Mouse (Mus musculus) left cerebral cortex, adult 2 months (tissue): ENCODE measurements around the gene Coq10a. TPM values are rescaled to one million over a fixed set of nuclear protein-coding genes. Genes with fewer than 3 reads are reported as not detected.

Experiments used
- DNase-seq, 2 experiments: peaks; one replicate each; pipeline ENCODE4 v3.0.0; 2021 to 2022; ENCODE audit warnings: low spot score in 2 of 2, mixed read lengths in 1 of 2; ENCODE audit errors: extremely low spot score in 1 of 2
- H3K27ac ChIP-seq: fragments of 200-600 bp; 2 replicates; pipeline ENCODE4 v1.8.1; 2022
- H3K4me3 ChIP-seq: fragments of 200-600 bp; 2 replicates; pipeline ENCODE4 v1.8.1; 2022
- CTCF ChIP-seq: fragments of 200-600 bp; IDR thresholded peaks from 2 replicates; pipeline ENCODE4 v1.8.1; 2022; ENCODE audit warnings: antibody characterized with exemption, mild to moderate bottlenecking, moderate library complexity
- intact Hi-C: fragments of 180-260 bp; cut with DNase I; formaldehyde crosslinking; loops from one replicate; pipeline ENCODE4 v1.15.1; 2025
- microRNA-seq, 2 experiments: library from miRNA; unstranded; fragments of <30 nt; microRNA quantifications; one replicate each; pipeline ENCODE4 v1.2.0; 2021
- total RNA-seq, 2 experiments: library from RNA; stranded (reverse); gene quantifications; 2 replicates each; pipeline ENCODE4 v1.2.3; 2021

The Coq10a gene
- total RNA-seq, 2 experiments from 2014 or later = 53.0 to 54.6 TPM

- Histone ChIP-seq H3K27ac (peak overlapping the region; percentile 98), H3K4me3 (peak overlapping the region; percentile 95)
- DNase-seq = no peak
- TF ChIP-seq CTCF = no peak
- intact Hi-C loops = loop anchor here (1.0 kb wide), 1 partner anchor 18 kb away; the partner anchor contains the start of gene Pan2
Measured at GRCm38 (mm10) chr10:128321641-128322040, 47.2 kb downstream of the Coq10a start.

- no peak for TF ChIP-seq CTCF
- H3K4me3 ChIP-seq = no peak overlapping the region
- intact Hi-C loops = no loop called here
- no peak for DNase-seq
- H3K27ac ChIP-seq = no peak overlapping the region
Measured at GRCm38 (mm10) chr10:128315578-128315977, 53.2 kb downstream of the Coq10a start.

Small RNA genes lying within 50 kb of the gene (microRNA-seq; reads per million reads assigned to microRNA genes)
- gene Gm25361 (0 reads per million in 2 experiments), gene Gm26308 (0 to 0.24 reads per million in 2 experiments), gene Mir6914 (0.24 to 0.96 reads per million in 2 experiments), gene Mir6915 (3.9 to 6.0 reads per million in 2 experiments)

Other genes starting within 250 kb of the Coq10a start
- 10 to 100 TPM; 15.6 to 16.4 TPM for gene Rbms2, start 188.7 kb downstream of the Coq10a start, total RNA-seq
- gene Gls2, start 174.5 kb downstream of the Coq10a start, total RNA-seq = 10 to 100 TPM; 36.2 to 37.1 TPM
- gene Spryd4, start 157.2 kb downstream of the Coq10a start, total RNA-seq = 10 to 100 TPM in 1 of 2 experiments, 1 to 10 TPM in 1; 9.5 to 10.4 TPM
- not detected for gene Mip, start 143.2 kb downstream of the Coq10a start, total RNA-seq
- 1 to 10 TPM; 8.2 to 9.1 TPM for gene Timeless, start 136.9 kb downstream of the Coq10a start, total RNA-seq
- gene Apon, start 114.9 kb downstream of the Coq10a start, total RNA-seq = not detected
- gene Apof, start 100.3 kb downstream of the Coq10a start, total RNA-seq = not detected
- 10 to 100 TPM; 29.2 to 31.5 TPM for gene Stat2, start 98.4 kb downstream of the Coq10a start, total RNA-seq
- gene Il23a, start 70.2 kb downstream of the Coq10a start, total RNA-seq = not detected
- 10 to 100 TPM; 15.8 TPM for gene Pan2, start 65.7 kb downstream of the Coq10a start, total RNA-seq
- 10 to 100 TPM; 66.8 to 67.5 TPM for gene Cnpy2, start 46.5 kb downstream of the Coq10a start, total RNA-seq
- gene Cs, start 31.3 kb downstream of the Coq10a start, total RNA-seq = 100 to 1,000 TPM; 216 to 218 TPM
- gene Ankrd52, start 8.1 kb upstream of the Coq10a start, total RNA-seq = 10 to 100 TPM; 60.8 to 63.9 TPM
- gene Slc39a5, start 32.2 kb upstream of the Coq10a start, total RNA-seq = not detected
- gene Nabp2, start 42.5 kb upstream of the Coq10a start, total RNA-seq = 10 to 100 TPM; 87.0 to 91.1 TPM
- 10 to 100 TPM; 74.0 to 76.6 TPM for gene Rnf41, start 42.7 kb upstream of the Coq10a start, total RNA-seq
- 100 to 1,000 TPM; 253 to 254 TPM for gene Smarcc2, start 90.3 kb upstream of the Coq10a start, total RNA-seq
- 100 to 1,000 TPM; 555 to 562 TPM for gene Myl6, start 125.1 kb upstream of the Coq10a start, total RNA-seq
- 10 to 100 TPM; 30.7 to 32.9 TPM for gene Myl6b, start 129.7 kb upstream of the Coq10a start, total RNA-seq
- 10 to 100 TPM; 10.2 to 10.4 TPM for gene Esyt1, start 156.9 kb upstream of the Coq10a start, total RNA-seq
- 10 to 100 TPM; 12.4 to 15.7 TPM for gene Zc3h10, start 178.8 kb upstream of the Coq10a start, total RNA-seq
- 1,000 to 10,000 TPM; 1,506 to 1,537 TPM for gene Rpl41, start 180.3 kb upstream of the Coq10a start, total RNA-seq
- gene Pa2g4, start 197.0 kb upstream of the Coq10a start, total RNA-seq = 10 to 100 TPM; 51.7 to 58.0 TPM
- gene Erbb3, start 220.7 kb upstream of the Coq10a start, total RNA-seq = 1 to 10 TPM; 5.0 to 5.4 TPM